Mouse (Mus musculus): ENCODE data around the gene Mgam.

- no peak for TF ChIP-seq POLR2A (IDR thresholded peaks at IDR 0.05; ENCODE audit: extremely low read depth, insufficient read depth, low read length)
- no peak for TF ChIP-seq CTCF (IDR thresholded peaks at IDR 0.05; ENCODE audit: low read depth, low read length)
Observed at GRCm38 (mm10) chr6:40774656-40775055, 146.0 kb downstream of the Mgam start.
